Mouse (Mus musculus) midbrain, embryonic 14.5 days (tissue): ENCODE data around the gene Ltn1. TPM values are rescaled to one million over a fixed set of nuclear protein-coding genes. Genes with fewer than 3 reads are reported as not detected.

Experiments
- ATAC-seq: fragments of 200-750 bp; cut with Nextera tagmentation; 2 replicates; pipeline ENCODE4 v1.8.0; 2017; ENCODE audit warnings: moderate number of reproducible peaks, moderate library complexity; ENCODE audit not compliant: low FRiP score, low TSS enrichment
- DNase-seq: peaks from one replicate; pipeline ENCODE4 v3.0.0-alpha.2; 2015
- H3K27ac ChIP-seq: fragments of 300-500 bp; sonication (generic); replicated peaks from 2 replicates; pipeline ENCODE4 v1.5.1; 2014; ENCODE audit warnings: mild to moderate bottlenecking, low read depth, low read length, moderate library complexity
- H3K27me3 ChIP-seq: fragments of 300-500 bp; sonication (generic); 2 replicates; pipeline ENCODE4 v1.6.1; 2014; ENCODE audit warnings: low read length, control low read depth, mixed read lengths; ENCODE audit not compliant: control insufficient read depth, insufficient read depth
- H3K36me3 ChIP-seq: fragments of 300-500 bp; sonication (generic); 2 replicates; pipeline ENCODE4 v1.6.1; 2014; ENCODE audit warnings: low read length, control low read depth; ENCODE audit not compliant: control insufficient read depth, insufficient read depth
- H3K4me1 ChIP-seq: fragments of 300-500 bp; sonication (generic); 2 replicates; pipeline ENCODE4 v1.6.1; 2014; ENCODE audit warnings: mild to moderate bottlenecking, antibody characterized with exemption, low read length, control low read depth; ENCODE audit not compliant: control insufficient read depth, insufficient read depth
- H3K4me2 ChIP-seq: fragments of 300-500 bp; sonication (generic); 2 replicates; pipeline ENCODE4 v1.6.1; 2014; ENCODE audit warnings: mild to moderate bottlenecking, low read length, moderate library complexity
- H3K4me3 ChIP-seq: fragments of 300-500 bp; sonication (generic); replicated peaks from 2 replicates; pipeline ENCODE4 v1.5.1; 2014; ENCODE audit warnings: low read depth, low read length
- H3K9ac ChIP-seq: fragments of 300-500 bp; sonication (generic); replicated peaks from 2 replicates; pipeline ENCODE4 v1.6.1; 2014; ENCODE audit warnings: mild to moderate bottlenecking, low read length, moderate library complexity
- H3K9me3 ChIP-seq: fragments of 300-500 bp; sonication (generic); 2 replicates; pipeline ENCODE4 v1.6.1; 2016; ENCODE audit warnings: low read length, control low read depth, mixed read lengths; ENCODE audit not compliant: control insufficient read depth
- WGBS: fragments of 180-500 bp; shearing (Covaris S2); extraction: QIAGEN DNeasy Blood & Tissue Kit; methylation state at CpG from one replicate; pipeline ENCODE4 v1.1.7; 2014; 5-methylcytosine and 5-hydroxymethylcytosine counted together
- polyA plus RNA-seq: library from polyadenylated mRNA; unstranded; fragments of >200 nt; fragmentation: Nextera tagmentation; extraction: Ambion mirVana; gene quantifications from 2 replicates; pipeline ENCODE4 v1.2.1, GENCODE M21; 2014

Gene Ltn1
- polyA plus RNA-seq: 27.2 and 35.7 TPM in 2 replicates

DNA sequence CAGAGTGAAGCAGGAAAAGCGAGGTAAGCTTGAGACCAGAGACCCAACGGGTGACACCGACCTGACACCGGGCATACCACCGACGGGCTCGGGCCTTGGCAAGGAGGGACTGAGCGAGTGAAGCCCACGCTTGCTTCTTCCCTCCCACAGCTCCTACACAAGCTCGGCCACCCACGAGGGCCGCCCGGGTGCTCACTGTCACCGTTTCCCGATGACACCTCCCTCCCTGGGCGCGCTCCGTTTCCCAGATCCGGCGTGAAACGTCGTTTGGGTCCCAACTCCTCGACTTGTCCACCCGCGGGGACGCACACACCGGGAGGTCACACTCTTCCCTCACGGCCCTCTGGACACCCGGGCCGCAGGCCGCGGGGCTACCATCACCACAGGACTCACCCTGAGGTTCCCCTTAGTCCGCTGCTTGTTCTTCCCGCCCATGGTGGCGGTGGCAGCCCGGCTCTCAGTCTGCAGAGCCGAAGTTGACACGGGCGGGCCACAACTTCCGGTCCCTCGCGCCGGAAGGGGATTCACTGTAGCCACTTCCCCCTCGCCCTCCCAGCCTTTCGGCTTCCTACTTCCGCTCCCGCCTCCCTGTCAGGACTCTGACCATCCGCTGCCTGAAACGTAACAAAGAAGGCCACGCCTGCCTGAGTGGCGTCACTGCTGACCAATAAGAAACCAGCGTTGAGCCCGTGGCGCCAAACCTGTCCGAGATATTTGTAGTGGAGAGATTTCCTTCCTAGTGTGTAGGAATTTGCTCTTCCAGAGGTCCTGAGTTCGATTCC, at the start of gene Ltn1:
Gene Ltn1 (minus strand): TSS at position 580 of the 782 bp plus-strand sequence.
- peak; percentile 99 for DNase-seq
- Histone ChIP-seq H3K4me3 (peak within 1 kb of the TSS; percentile 87), H3K4me2 (peak within 1 kb of the TSS; percentile 82), H3K9me3 (no peaks in the 10 kb centered on the region), H3K4me1 (peaks cover 3% of the 10 kb centered on the region; the same call in 1 of the 2 replicates), H3K9ac (peak within 1 kb of the TSS; percentile 76), H3K27ac (0 out of 2 replicates have a peak within 1 kb of the TSS, but pooled peaks have one; percentile 45), H3K27me3 (no peaks in the 10 kb centered on the region), H3K36me3 (no peaks in the 10 kb centered on the region)
- peak; percentile 100 for ATAC-seq
- WGBS: under 1% methylated on average over 56 of the region's 56 CpGs

DNA sequence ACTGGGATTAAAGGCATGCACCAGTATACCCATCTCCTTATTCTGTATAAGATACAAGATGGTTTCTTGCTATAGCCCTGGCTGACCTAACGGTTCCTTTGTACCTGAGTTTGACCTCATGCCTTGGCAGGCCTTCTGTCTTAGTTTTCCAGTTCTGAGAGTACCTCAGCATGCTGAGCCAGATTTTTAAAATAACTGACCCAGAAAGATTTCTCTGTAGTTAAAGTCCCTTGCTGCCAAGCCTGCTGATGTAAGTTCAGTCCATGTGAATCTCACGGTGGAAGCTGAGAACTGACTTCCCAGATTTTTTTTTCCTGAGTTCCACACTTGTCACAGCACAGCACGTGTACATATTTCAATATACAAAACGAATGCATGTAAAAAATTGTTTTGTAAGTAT, 38.2 kb upstream of the Ltn1 start:
- ATAC-seq: no peak

DNA sequence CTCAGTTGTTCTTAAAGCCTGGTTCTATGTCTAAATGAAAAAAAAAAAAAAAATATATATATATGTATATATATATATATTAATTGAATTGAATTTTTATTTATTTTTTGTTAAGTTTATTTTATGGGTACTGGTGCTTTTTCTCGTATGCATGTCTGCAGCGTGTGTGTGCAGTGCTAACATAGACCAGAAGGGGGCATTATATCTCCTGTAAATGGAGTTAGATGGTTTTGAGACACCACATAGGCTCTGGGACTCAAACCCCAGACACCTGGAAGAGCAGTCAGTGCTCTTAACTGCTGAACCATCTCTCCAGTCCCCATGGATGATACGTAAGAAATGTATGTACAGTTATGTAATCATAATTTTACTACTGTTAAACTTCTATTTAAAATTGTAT, 26.3 kb upstream of the Ltn1 start:
- Histone ChIP-seq H3K4me1 (peaks cover 16% of the 10 kb centered on the region), H3K4me3 (no peak overlapping the region), H3K9ac (no peak overlapping the region), H3K36me3 (peaks cover 27% of the 10 kb centered on the region), H3K9me3 (no peaks in the 10 kb centered on the region), H3K27ac (no peak overlapping the region), H3K4me2 (no peak overlapping the region), H3K27me3 (no peaks in the 10 kb centered on the region)
- no peak for DNase-seq
- 97% methylated on average over 3 of the region's 3 CpGs for WGBS
- ATAC-seq: no peak

More for the DNA sequence above, 38.2 kb upstream of the Ltn1 start:
- Histone ChIP-seq H3K4me1 (no peaks in the 10 kb centered on the region), H3K4me3 (no peak overlapping the region), H3K9ac (no peak overlapping the region), H3K9me3 (no peaks in the 10 kb centered on the region), H3K27ac (no peak overlapping the region), H3K4me2 (no peak overlapping the region), H3K36me3 (peaks cover 76% of the 10 kb centered on the region), H3K27me3 (no peaks in the 10 kb centered on the region)
- no peak for DNase-seq
- WGBS: 90% methylated on average over 4 of the region's 4 CpGs

DNA sequence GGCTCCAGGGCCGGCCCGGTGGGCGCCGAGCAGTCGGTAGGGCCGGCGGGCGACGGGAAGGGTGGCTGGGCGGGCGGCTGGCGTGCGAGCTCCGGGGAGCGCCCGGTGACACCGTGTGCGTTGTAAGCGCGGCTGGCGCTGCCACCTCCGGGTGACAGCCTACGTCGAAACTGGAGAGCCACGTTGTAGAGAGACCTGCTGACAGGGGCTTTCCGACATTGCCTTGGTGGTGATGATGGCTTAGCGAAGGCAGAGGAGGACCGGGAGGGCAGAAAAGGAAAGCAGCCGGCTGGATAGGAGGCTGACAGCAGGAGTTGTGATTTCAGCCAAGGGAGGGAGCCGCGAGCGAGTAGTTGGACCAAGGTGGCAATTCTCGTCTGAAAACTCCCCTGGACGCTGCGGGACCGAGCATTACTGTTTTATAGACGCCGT, 22.8 kb upstream of the Ltn1 start:
- no peaks in the 10 kb centered on the region for H3K27me3 ChIP-seq
- WGBS: under 1% methylated on average over 38 of the region's 38 CpGs
- H3K4me1 ChIP-seq: peaks cover 16% of the 10 kb centered on the region
- DNase-seq: peak; percentile 44
- peak overlapping the region; percentile 93 for H3K4me3 ChIP-seq
- H3K36me3 ChIP-seq: 0 out of 2 replicates have a peak, but pooled peaks cover 4% of the 10 kb centered on the region
- H3K27ac ChIP-seq: peak overlapping the region; percentile 79
- no peak for ATAC-seq
- H3K9me3 ChIP-seq: no peaks in the 10 kb centered on the region
- peak overlapping the region; percentile 93 for H3K4me2 ChIP-seq
- H3K9ac ChIP-seq: peak overlapping the region; percentile 81

- DNase-seq (peak; percentile 97), ATAC-seq (peak; percentile 98)
- 9% methylated on average over 45 of the region's 45 CpGs for WGBS
- peak within 1 kb of the TSS; percentile 79 for H3K27ac ChIP-seq
- peaks cover 16% of the 10 kb centered on the region for H3K4me1 ChIP-seq
- H3K9ac ChIP-seq: peak within 1 kb of the TSS; percentile 81
- peak within 1 kb of the TSS; percentile 93 for H3K4me3 ChIP-seq
- H3K36me3 ChIP-seq: 0 out of 2 replicates have a peak, but pooled peaks cover 4% of the 10 kb centered on the region
- H3K27me3 ChIP-seq: no peaks in the 10 kb centered on the region
- no peaks in the 10 kb centered on the region for H3K9me3 ChIP-seq
- peak within 1 kb of the TSS; percentile 93 for H3K4me2 ChIP-seq
Observed at GRCm38 (mm10) chr16:87454419-87455179, 22.2 kb upstream of the Ltn1 start, which contains the start of gene Usp16. Usp16 (plus strand) TSS chr16:87454703.

- no peak overlapping the region for H3K9ac ChIP-seq
- H3K36me3 ChIP-seq: no peaks in the 10 kb centered on the region
- no peak overlapping the region for H3K4me2 ChIP-seq
- 92% methylated on average over 2 of the region's 2 CpGs for WGBS
- no peak for ATAC-seq
- no peak overlapping the region for H3K27ac ChIP-seq
- no peak overlapping the region for H3K4me3 ChIP-seq
- H3K27me3 ChIP-seq: no peaks in the 10 kb centered on the region
- peaks cover 16% of the 10 kb centered on the region for H3K4me1 ChIP-seq
- H3K9me3 ChIP-seq: no peaks in the 10 kb centered on the region
- no peak for DNase-seq
Observed at GRCm38 (mm10) chr16:87453226-87453625, 20.8 kb upstream of the Ltn1 start.

DNA sequence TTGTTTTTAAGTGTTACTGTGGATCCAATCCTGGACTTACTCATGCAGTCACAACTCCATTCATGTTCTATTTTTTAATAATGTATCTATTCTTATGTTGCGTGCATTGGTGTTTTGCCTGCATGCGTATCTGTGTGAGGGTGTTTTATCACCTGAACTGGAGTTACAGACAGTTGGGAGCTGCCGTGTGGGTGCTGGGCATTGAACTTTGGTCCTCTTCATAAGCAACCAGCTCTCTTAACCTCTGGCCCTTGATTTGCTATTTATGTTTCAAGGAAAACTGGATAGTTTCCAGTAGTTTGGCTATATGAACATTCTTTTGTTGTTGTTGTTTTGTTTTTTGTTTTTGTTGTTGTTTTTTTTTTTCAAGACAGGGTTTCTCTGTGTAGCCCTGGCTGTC, 13.1 kb upstream of the Ltn1 start:
- Histone ChIP-seq H3K36me3 (no peaks in the 10 kb centered on the region), H3K4me1 (peaks cover 5% of the 10 kb centered on the region; the same call in 1 of the 2 replicates), H3K4me2 (no peak overlapping the region), H3K9ac (no peak overlapping the region), H3K27ac (no peak overlapping the region), H3K4me3 (no peak overlapping the region), H3K27me3 (no peaks in the 10 kb centered on the region), H3K9me3 (no peaks in the 10 kb centered on the region)
- 92% methylated on average over 3 of the region's 3 CpGs for whole genome bisulfite sequencing
- DNase-seq (no peak), ATAC-seq (no peak)

- no peak overlapping the region for H3K9ac ChIP-seq
- ATAC-seq (no peak), DNase-seq (no peak)
- no peaks in the 10 kb centered on the region for H3K27me3 ChIP-seq
- no peak overlapping the region for H3K27ac ChIP-seq
- peaks cover 5% of the 10 kb centered on the region; the same call in 1 of the 2 replicates for H3K4me1 ChIP-seq
- no peak overlapping the region for H3K4me3 ChIP-seq
- no peaks in the 10 kb centered on the region for H3K36me3 ChIP-seq
- H3K4me2 ChIP-seq: no peak overlapping the region
- no peaks in the 10 kb centered on the region for H3K9me3 ChIP-seq
Observed at GRCm38 (mm10) chr16:87445110-87445509, 12.7 kb upstream of the Ltn1 start.
